Mouse (Mus musculus) myocyte (in vitro differentiated cells): Measurements from ENCODE around the gene Plagl2. TPM values are rescaled to one million over a fixed set of nuclear protein-coding genes. Genes with fewer than 3 reads are reported as not detected.

Experiments
- H3K27me3 ChIP-seq: one replicate; pipeline ENCODE4 v1.6.1; 2011; ENCODE audit not compliant: control insufficient read depth, insufficient read depth, insufficient read length
- H3K36me3 ChIP-seq: one replicate; pipeline ENCODE4 v1.6.1; 2011; ENCODE audit not compliant: control insufficient read depth, insufficient read depth
- H3K4me2 ChIP-seq: one replicate; pipeline ENCODE4 v1.6.1; 2011; ENCODE audit warnings: low read depth, control low read depth
- H3K4me3 ChIP-seq: one replicate; pipeline ENCODE4 v1.5.1; 2011; ENCODE audit warnings: mild to moderate bottlenecking, control low read depth, moderate library complexity
- H3K79me2 ChIP-seq: one replicate; pipeline ENCODE4 v1.6.1; 2011; ENCODE audit not compliant: control insufficient read depth, insufficient read depth
- H3ac ChIP-seq: one replicate; pipeline ENCODE4 v1.6.1; 2011; ENCODE audit not compliant: control insufficient read depth, insufficient read length
- CEBPB ChIP-seq: IDR thresholded peaks from 2 replicates; pipeline ENCODE4 v1.6.1; 2011; ENCODE audit warnings: mild to moderate bottlenecking, moderate library complexity; ENCODE audit not compliant: poor library complexity, insufficient read depth, severe bottlenecking
- E2F4 ChIP-seq: IDR thresholded peaks from one replicate; pipeline ENCODE4 v1.6.1; 2011; ENCODE audit warnings: mild to moderate bottlenecking, control low read depth, moderate library complexity; ENCODE audit not compliant: insufficient read depth
- MAX ChIP-seq: IDR thresholded peaks from one replicate; pipeline ENCODE4 v1.6.1; 2011; ENCODE audit warnings: low read depth, mild to moderate bottlenecking, control low read depth
- MYOD1 ChIP-seq, 3 experiments: IDR thresholded peaks; one replicate each; pipeline ENCODE4 v1.6.1; 2011; ENCODE audit warnings: control low read depth in 2 of 3, low read depth in 2 of 3, mild to moderate bottlenecking in 2 of 3, moderate library complexity in 1 of 3; ENCODE audit not compliant: insufficient read length in 2 of 3, control insufficient read depth in 1 of 3
- MYOG ChIP-seq, 3 experiments: IDR thresholded peaks; one replicate each; pipeline ENCODE4 v1.6.1; 2011; ENCODE audit warnings: control low read depth in 2 of 3, low read depth in 2 of 3, mild to moderate bottlenecking in 2 of 3; ENCODE audit not compliant: insufficient read length in 2 of 3, control insufficient read depth in 1 of 3, insufficient read depth in 1 of 3
- POLR2A ChIP-seq: IDR thresholded peaks from one replicate; pipeline ENCODE4 v1.6.1; 2011; ENCODE audit warnings: low read depth, mild to moderate bottlenecking, control low read depth, moderate library complexity; ENCODE audit not compliant: insufficient read length
- POLR2AphosphoS2 ChIP-seq: IDR thresholded peaks from one replicate; pipeline ENCODE4 v1.6.1; 2011; ENCODE audit warnings: low read depth, control low read depth; ENCODE audit not compliant: insufficient read length
- REST ChIP-seq: IDR thresholded peaks from one replicate; pipeline ENCODE4 v1.6.1; 2011; ENCODE audit warnings: mild to moderate bottlenecking, control low read depth, moderate library complexity; ENCODE audit not compliant: insufficient read depth, insufficient read length
- SRF ChIP-seq: IDR thresholded peaks from one replicate; pipeline ENCODE4 v1.6.1; 2011; ENCODE audit warnings: low read depth; ENCODE audit not compliant: control insufficient read depth, insufficient read length
- TCF12 ChIP-seq: IDR thresholded peaks from one replicate; pipeline ENCODE4 v1.6.1; 2011; ENCODE audit warnings: mild to moderate bottlenecking, control low read depth; ENCODE audit not compliant: poor library complexity, insufficient read depth, severe bottlenecking
- TCF3 ChIP-seq: IDR thresholded peaks from one replicate; pipeline ENCODE4 v1.6.1; 2011; ENCODE audit warnings: low read depth, control low read depth; ENCODE audit not compliant: insufficient read length
- USF1 ChIP-seq: IDR thresholded peaks from one replicate; pipeline ENCODE4 v1.6.1; 2011; ENCODE audit warnings: low read depth, mild to moderate bottlenecking, control low read depth, moderate library complexity
- polyA plus RNA-seq: library from polyadenylated mRNA; unstranded; fragments of >200 nt; fragmentation: generic; extraction: Trizol; gene quantifications from one replicate; pipeline ENCODE4 v1.2.1, GENCODE M21; 2012; ENCODE audit warnings: missing spikeins

Plagl2 gene
- polyA plus RNA-seq, 1 experiment: 4.2 TPM

DNA sequence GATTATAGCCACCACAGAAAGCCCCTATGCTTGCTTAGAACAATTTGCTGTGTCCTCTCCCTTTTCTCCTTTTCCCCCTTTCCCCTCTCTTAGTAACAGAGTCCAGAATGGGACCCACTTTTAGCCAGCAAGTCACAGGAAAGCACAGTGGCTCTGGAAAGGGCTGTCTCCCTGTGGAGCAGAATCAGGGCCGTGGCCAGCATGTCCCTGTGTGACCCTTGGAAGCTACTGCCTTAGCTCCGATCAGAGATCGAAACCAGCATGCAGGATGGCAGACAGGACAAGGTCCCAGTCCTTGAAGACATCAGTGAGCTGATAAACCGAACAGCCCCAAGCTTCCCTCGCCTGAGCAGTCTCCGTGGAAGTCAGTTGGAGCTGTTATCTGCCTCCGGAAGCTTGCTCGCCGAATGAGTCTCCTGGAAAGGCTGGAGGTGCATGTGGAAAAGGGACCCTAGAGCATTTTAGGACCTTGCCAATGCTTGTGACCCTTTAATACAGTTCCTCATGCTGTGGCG lies 23.3 kb downstream of the Plagl2 start:
- Histone ChIP-seq H3K4me3 (no peak overlapping the region), H3K36me3 (no peaks in the 10 kb centered on the region), H3K4me2 (no peak overlapping the region), H3ac (no peak overlapping the region), H3K79me2 (no peaks in the 10 kb centered on the region), H3K27me3 (no peaks in the 10 kb centered on the region)
- no peak for TF ChIP-seq E2F4
- TF ChIP-seq MYOG (IDR thresholded peaks at IDR 0.05; ENCODE audit: control insufficient read depth in 1 of 3, insufficient read depth in 1 of 3, insufficient read length in 2 of 3, low read depth in 2 of 3): no peak
- no peak for TF ChIP-seq CEBPB
- TF ChIP-seq MAX: no peak
- no peak for TF ChIP-seq POLR2A
- no peak for TF ChIP-seq TCF12
- TF ChIP-seq TCF3: no peak
- no peak for TF ChIP-seq SRF

DNA sequence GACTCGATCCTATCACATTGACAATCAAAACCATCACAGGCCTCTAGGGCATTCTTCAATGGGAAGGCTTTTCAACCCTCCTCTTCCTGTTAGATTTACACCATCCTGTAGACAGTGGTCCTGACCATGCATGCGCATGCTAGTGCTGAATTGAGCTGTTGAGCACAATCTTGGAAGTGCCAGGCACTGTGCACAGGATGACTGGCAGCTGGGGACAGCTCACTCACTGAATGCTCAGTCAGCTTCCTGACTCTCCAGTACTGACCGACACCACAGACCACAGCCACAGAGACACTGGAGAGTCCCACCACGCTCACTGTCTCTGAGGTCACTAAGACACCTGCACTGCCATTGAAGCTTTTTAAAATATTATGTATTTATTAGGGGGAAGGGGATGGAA lies 25.8 kb downstream of the Plagl2 start:
- TF ChIP-seq TCF3: no peak
- TF ChIP-seq TCF12: no peak
- no peak for TF ChIP-seq USF1
- no peak for TF ChIP-seq MYOG (IDR thresholded peaks at IDR 0.05; ENCODE audit: control insufficient read depth in 1 of 3, insufficient read depth in 1 of 3, insufficient read length in 2 of 3, low read depth in 2 of 3)
- TF ChIP-seq E2F4: no peak
- Histone ChIP-seq H3K27me3 (no peaks in the 10 kb centered on the region), H3K4me2 (no peak overlapping the region), H3K79me2 (no peaks in the 10 kb centered on the region), H3K36me3 (no peaks in the 10 kb centered on the region), H3ac (no peak overlapping the region), H3K4me3 (no peak overlapping the region)

DNA sequence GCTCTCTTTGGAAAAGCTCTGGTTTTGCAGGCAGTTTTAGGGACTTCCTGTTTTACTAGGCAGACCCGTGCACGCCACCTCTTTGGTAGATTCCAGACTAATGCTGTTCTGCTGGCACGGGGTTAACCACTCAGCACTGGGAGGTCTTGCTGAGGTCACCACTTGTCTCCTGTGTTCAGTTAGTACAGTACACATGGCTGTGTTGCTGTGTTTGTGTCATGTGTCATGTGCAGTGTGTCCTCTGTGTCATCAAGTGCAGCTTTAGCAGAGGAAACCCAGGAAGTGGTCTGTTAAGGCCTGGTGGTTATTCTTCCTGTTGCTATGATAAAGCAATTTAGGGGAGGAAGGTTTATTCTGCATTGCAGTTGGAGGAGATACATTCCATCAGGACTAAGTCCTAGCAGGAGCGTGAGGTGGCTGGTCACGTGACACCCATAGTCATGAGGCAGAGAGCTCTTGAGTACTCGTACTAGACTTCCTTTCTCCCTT lies 26.4 kb downstream of the Plagl2 start:
- Histone ChIP-seq H3K27me3 (no peaks in the 10 kb centered on the region), H3ac (no peak overlapping the region), H3K4me3 (no peak overlapping the region), H3K36me3 (no peaks in the 10 kb centered on the region), H3K79me2 (no peaks in the 10 kb centered on the region), H3K4me2 (no peak overlapping the region)
- TF ChIP-seq CEBPB (no peak), REST (no peak), POLR2AphosphoS2 (peak; percentile 33), USF1 (peak; percentile 17), MAX (no peak), POLR2A (no peak), MYOG (IDR thresholded peaks at IDR 0.05; ENCODE audit: control insufficient read depth in 1 of 3, insufficient read depth in 1 of 3, insufficient read length in 2 of 3, low read depth in 2 of 3) (no peak)

DNA sequence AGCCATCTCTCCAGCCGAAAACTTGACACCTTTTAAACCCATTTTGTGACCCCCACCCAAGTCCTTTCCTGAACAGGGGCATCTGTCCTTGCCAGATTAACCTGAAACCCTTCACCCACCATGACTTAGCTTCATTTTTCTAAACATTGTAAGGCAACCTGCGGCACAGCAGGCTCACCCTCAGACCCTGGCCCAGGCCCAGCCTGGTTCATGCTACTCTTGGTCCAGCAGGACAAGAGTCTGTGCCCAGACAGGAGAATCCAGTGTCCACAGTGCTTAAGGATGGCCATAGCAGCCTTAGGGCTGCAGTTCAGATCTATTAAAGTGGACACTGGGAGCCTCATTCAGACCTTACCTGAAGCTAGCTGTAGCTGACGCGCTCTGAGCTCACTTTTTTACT lies 27.9 kb downstream of the Plagl2 start:
- H3K27me3 ChIP-seq: no peaks in the 10 kb centered on the region
- H3K4me3 ChIP-seq: no peak overlapping the region
- H3ac ChIP-seq: no peak overlapping the region
- no peaks in the 10 kb centered on the region for H3K36me3 ChIP-seq
- TF ChIP-seq MYOG (IDR thresholded peaks at IDR 0.05; ENCODE audit: control insufficient read depth in 1 of 3, insufficient read depth in 1 of 3, insufficient read length in 2 of 3, low read depth in 2 of 3) (no peak), TCF12 (no peak)
- H3K4me2 ChIP-seq: no peak overlapping the region
- H3K79me2 ChIP-seq: no peaks in the 10 kb centered on the region

DNA sequence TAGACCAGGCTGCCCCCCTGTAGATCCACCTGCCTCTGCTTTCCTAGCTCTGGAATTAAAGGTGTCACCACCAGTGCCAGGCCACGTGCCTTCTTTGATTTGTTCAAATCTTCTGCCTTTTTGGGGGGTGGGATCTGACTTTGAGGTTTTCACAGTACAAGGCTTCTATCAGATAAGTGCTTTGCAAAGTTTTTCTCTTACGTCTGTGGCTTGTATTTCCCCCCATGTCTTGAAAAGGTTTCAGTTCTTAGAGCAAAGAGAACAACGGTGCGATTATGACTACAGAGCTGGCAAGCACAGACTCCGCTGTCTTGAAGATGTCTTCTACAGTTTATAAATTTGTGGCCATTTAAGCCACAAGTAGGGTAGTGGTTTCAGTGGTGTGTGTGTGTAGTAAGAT lies 29.8 kb downstream of the Plagl2 start:
- Histone ChIP-seq H3K36me3 (no peaks in the 10 kb centered on the region), H3ac (no peak overlapping the region), H3K4me2 (no peak overlapping the region), H3K79me2 (no peaks in the 10 kb centered on the region), H3K4me3 (no peak overlapping the region), H3K27me3 (no peaks in the 10 kb centered on the region)
- no peak for TF ChIP-seq CEBPB
- TF ChIP-seq MYOG (IDR thresholded peaks at IDR 0.05; ENCODE audit: control insufficient read depth in 1 of 3, insufficient read depth in 1 of 3, insufficient read length in 2 of 3, low read depth in 2 of 3): no peak
- no peak for TF ChIP-seq TCF12
- TF ChIP-seq USF1: no peak

DNA sequence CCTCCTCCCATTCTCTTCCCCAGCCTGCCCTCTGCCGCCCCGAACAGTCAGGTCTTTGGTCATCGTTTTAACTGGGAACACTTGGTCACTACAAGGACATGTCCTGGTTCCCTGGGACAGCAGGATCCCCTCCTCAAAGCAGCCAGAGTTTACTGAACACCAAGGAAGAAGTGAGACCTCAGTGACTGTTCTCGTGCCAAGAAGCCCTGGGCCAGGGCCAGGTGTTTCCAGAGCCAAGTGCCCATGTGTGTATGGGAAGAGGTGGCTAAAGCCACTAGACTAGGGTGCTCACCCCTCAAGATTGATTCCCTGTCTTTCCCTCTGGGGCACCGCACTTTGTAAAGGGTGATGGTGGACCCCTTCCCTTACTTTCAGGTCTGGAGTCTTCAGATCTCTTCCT lies 31.9 kb downstream of the Plagl2 start:
- Histone ChIP-seq H3K36me3 (no peaks in the 10 kb centered on the region), H3K27me3 (no peaks in the 10 kb centered on the region), H3K79me2 (no peaks in the 10 kb centered on the region), H3ac (no peak overlapping the region), H3K4me2 (no peak overlapping the region), H3K4me3 (no peak overlapping the region)
- TF ChIP-seq TCF12 (no peak), TCF3 (no peak), POLR2AphosphoS2 (no peak), CEBPB (no peak), SRF (no peak), MYOG (IDR thresholded peaks at IDR 0.05; ENCODE audit: control insufficient read depth in 1 of 3, insufficient read depth in 1 of 3, insufficient read length in 2 of 3, low read depth in 2 of 3) (no peak), MYOD1 (IDR thresholded peaks at IDR 0.05; ENCODE audit: control insufficient read depth in 1 of 3, insufficient read length in 2 of 3, low read depth in 2 of 3) (no peak)
